Mouse (Mus musculus) stomach, embryonic 16.5 days (tissue): ENCODE results near the gene Ambn. TPM values are rescaled to one million over a fixed set of nuclear protein-coding genes. Genes with fewer than 3 reads are reported as not detected.

Experiments
- ATAC-seq: fragments of 200-750 bp; cut with Nextera tagmentation; 2 replicates; pipeline ENCODE4 v1.8.0; 2017; ENCODE audit warnings: moderate number of reproducible peaks, moderate TSS enrichment; ENCODE audit not compliant: insufficient read depth, low FRiP score
- H3K27ac ChIP-seq: fragments of 300-500 bp; sonication (generic); 2 replicates; pipeline ENCODE4 v1.5.1; 2014; ENCODE audit warnings: low read length
- H3K27me3 ChIP-seq: fragments of 300-500 bp; sonication (generic); 2 replicates; pipeline ENCODE4 v1.6.1; 2014; ENCODE audit warnings: low read length, control low read depth, mixed read lengths; ENCODE audit not compliant: control insufficient read depth, insufficient read depth
- H3K36me3 ChIP-seq: fragments of 300-500 bp; sonication (generic); 2 replicates; pipeline ENCODE4 v1.6.1; 2014; ENCODE audit warnings: low read length; ENCODE audit not compliant: control insufficient read depth, insufficient read depth
- H3K4me1 ChIP-seq: fragments of 300-500 bp; sonication (generic); 2 replicates; pipeline ENCODE4 v1.6.1; 2014; ENCODE audit warnings: low read length, control low read depth, mixed read lengths; ENCODE audit not compliant: control insufficient read depth, insufficient read depth
- H3K4me2 ChIP-seq: fragments of 300-500 bp; sonication (generic); 2 replicates; pipeline ENCODE4 v1.6.1; 2014; ENCODE audit warnings: low read depth, low read length, mixed read lengths
- H3K4me3 ChIP-seq: fragments of 300-500 bp; sonication (generic); replicated peaks from 2 replicates; pipeline ENCODE4 v1.5.1; 2014; ENCODE audit warnings: mild to moderate bottlenecking, low read length
- H3K9ac ChIP-seq: fragments of 300-500 bp; sonication (generic); 2 replicates; pipeline ENCODE4 v1.6.1; 2014; ENCODE audit warnings: low read length
- H3K9me3 ChIP-seq: fragments of 300-500 bp; sonication (generic); replicated peaks from 2 replicates; pipeline ENCODE4 v1.6.1; 2016; ENCODE audit warnings: low read length, control low read depth; ENCODE audit not compliant: control insufficient read depth
- WGBS: fragments of 180-500 bp; shearing (Covaris S2); extraction: QIAGEN DNeasy Blood & Tissue Kit; methylation state at CpG from one replicate; pipeline ENCODE4 v1.1.7; 2014; 5-methylcytosine and 5-hydroxymethylcytosine counted together
- polyA plus RNA-seq: library from polyadenylated mRNA; unstranded; fragments of >200 nt; fragmentation: Nextera tagmentation; extraction: Ambion mirVana; gene quantifications from 2 replicates; pipeline ENCODE4 v1.2.1, GENCODE M21; 2015

Gene Ambn
- polyA plus RNA-seq, 1 experiment from 2014 or later, result not detected

- Histone ChIP-seq H3K27me3 (no peaks in the 10 kb centered on the region), H3K4me3 (no peak overlapping the region), H3K9me3 (no peaks in the 10 kb centered on the region), H3K27ac (no peak overlapping the region), H3K4me1 (no peaks in the 10 kb centered on the region), H3K36me3 (no peaks in the 10 kb centered on the region), H3K9ac (no peak overlapping the region), H3K4me2 (no peak overlapping the region)
- no peak for ATAC-seq
- 80% methylated on average over 3 of the region's 3 CpGs for WGBS
These were observed 44.0 kb downstream of the Ambn start for GRCm38 (mm10) chr5:88499781-88500180.

GRCm38 (mm10) chr5:88508555-88508954 is 52.8 kb downstream of the Ambn start:
- H3K27me3 ChIP-seq, result no peaks in the 10 kb centered on the region
- H3K27ac ChIP-seq, result no peak overlapping the region
- no peaks in the 10 kb centered on the region for H3K36me3 ChIP-seq
- no peak overlapping the region for H3K9ac ChIP-seq
- no peak overlapping the region for H3K4me3 ChIP-seq
- no peak overlapping the region for H3K4me2 ChIP-seq
- ATAC-seq, result no peak
- WGBS, result 45% methylated on average over 1 of the region's 1 CpGs
- H3K4me1 ChIP-seq, result no peaks in the 10 kb centered on the region
- H3K9me3 ChIP-seq, result no peaks in the 10 kb centered on the region

GRCm38 (mm10) chr5:88508990-88509389 is 53.2 kb downstream of the Ambn start:
- Histone ChIP-seq H3K4me1 (no peaks in the 10 kb centered on the region), H3K4me2 (no peak overlapping the region), H3K27me3 (no peaks in the 10 kb centered on the region), H3K4me3 (no peak overlapping the region), H3K9me3 (no peaks in the 10 kb centered on the region), H3K36me3 (no peaks in the 10 kb centered on the region), H3K27ac (no peak overlapping the region), H3K9ac (no peak overlapping the region)
- ATAC-seq, result no peak
- WGBS, result 74% methylated on average over 1 of the region's 1 CpGs

Other genes with a start within 250 kb of the Ambn start
- gene Gm7714, start 187.1 kb upstream of the Ambn start, polyA plus RNA-seq, result not detected in 2 replicates
- not detected in 2 replicates for gene Prol1, start 138.7 kb upstream of the Ambn start, polyA plus RNA-seq
- not detected in 2 replicates for gene Amtn, start 79.9 kb upstream of the Ambn start, polyA plus RNA-seq
- gene Enam, start 32.0 kb downstream of the Ambn start, polyA plus RNA-seq, result not detected in 2 replicates
- gene Jchain, start 71.9 kb downstream of the Ambn start, polyA plus RNA-seq, result 0.16 and 0.28 TPM in 2 replicates
- 59.8 and 67.0 TPM in 2 replicates for gene Utp3, start 98.5 kb downstream of the Ambn start, polyA plus RNA-seq
- 10.9 and 13.5 TPM in 2 replicates for gene Rufy3, start 109.0 kb downstream of the Ambn start, polyA plus RNA-seq
- 15.4 and 16.7 TPM in 2 replicates for gene Grsf1, start 220.2 kb downstream of the Ambn start, polyA plus RNA-seq